Mouse (Mus musculus): ENCODE measurements around the gene Dnaic1. TPM values are rescaled to one million over a fixed set of nuclear protein-coding genes. Genes with fewer than 3 reads are reported as not detected.

Gene Dnaic1
- polyA plus RNA-seq, 1 experiment from 2014 or later, result 1.2 TPM

DNA sequence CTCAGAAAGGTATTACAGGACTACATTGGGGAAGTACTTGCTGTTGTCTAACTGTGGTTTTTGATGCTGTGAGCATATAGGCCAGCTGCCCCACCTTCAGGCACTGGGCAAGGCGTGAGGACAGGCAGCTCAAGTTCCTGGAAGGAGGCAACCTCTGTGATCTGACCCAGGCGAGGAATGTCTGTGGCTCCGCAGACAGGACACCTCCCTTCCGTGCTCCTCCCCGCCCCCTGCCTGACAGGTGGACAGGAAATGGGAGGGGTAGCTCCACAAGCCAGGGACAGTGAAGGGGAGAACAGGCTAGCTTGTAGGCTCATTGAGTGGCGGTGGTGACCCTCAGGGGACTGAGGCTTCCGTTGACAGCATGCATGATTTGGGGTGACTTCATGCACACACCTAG lies 95.0 kb downstream of the Dnaic1 start:
- Histone ChIP-seq H3K4me1 (replicated peaks; ENCODE audit: control insufficient read depth, insufficient read depth, low read length) (peaks cover 23% of the 10 kb centered on the region), H3K9ac (replicated peaks; ENCODE audit: low read depth, low read length) (no peak overlapping the region), H3K27me3 (replicated peaks; ENCODE audit: control insufficient read depth, insufficient read depth, low read length) (no peaks in the 10 kb centered on the region), H3K27ac (ENCODE audit: low read length) (no peak overlapping the region), H3K4me2 (ENCODE audit: low read length) (no peak overlapping the region), H3K4me3 (replicated peaks; ENCODE audit: low read length) (no peak overlapping the region), H3K36me3 (ENCODE audit: control insufficient read depth, insufficient read depth) (no peaks in the 10 kb centered on the region), H3K9me3 (ENCODE audit: control insufficient read depth, low read length) (no peaks in the 10 kb centered on the region)
- WGBS, result 74% methylated on average over 7 of the region's 7 CpGs
- ATAC-seq, result no peak

DNA sequence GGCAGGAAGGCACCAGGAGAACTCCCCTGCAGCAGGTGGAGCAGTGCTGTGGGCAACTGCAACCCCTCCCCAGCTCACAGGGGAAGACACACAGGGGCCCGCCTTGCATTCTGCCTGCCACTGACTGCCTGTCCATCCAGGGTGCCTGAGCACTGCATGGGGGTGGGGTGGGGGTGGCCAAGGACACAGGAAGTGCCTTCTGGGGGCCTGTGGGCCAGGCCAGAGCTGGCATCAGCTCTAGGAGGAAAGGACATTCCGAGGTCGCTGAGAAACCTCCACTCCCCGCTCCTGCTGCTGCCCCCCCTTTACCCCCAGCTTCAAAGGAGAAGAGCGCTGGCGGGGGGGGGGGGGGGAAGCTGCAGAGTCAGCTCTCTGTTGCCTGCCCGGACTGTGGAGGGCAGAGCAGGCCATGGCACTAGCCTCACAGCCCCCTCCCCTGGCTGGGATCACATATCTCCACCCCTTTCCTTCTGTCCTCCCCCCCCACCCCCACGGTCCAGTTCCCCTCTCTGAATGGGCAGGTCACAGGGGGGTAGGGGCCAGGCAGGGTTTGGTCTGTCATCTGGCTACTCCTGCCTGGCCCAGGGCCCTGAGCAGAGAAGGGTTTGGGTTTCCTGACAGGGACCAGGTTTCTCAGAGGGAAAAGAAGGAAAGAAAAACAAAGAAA lies 95.6 kb downstream of the Dnaic1 start:
- no peak overlapping the region for H3K4me2 ChIP-seq (ENCODE audit: low read length)
- whole genome bisulfite sequencing, result 4% methylated on average over 6 of the region's 8 CpGs
- no peaks in the 10 kb centered on the region for H3K27me3 ChIP-seq (replicated peaks; ENCODE audit: control insufficient read depth, insufficient read depth, low read length)
- H3K9ac ChIP-seq (replicated peaks; ENCODE audit: low read depth, low read length), result 0 out of 2 replicates have a peak overlapping the region, but pooled peaks have one; percentile 18
- H3K36me3 ChIP-seq (ENCODE audit: control insufficient read depth, insufficient read depth), result no peaks in the 10 kb centered on the region
- ATAC-seq, result no peak
- no peak overlapping the region for H3K27ac ChIP-seq (ENCODE audit: low read length)
- no peaks in the 10 kb centered on the region for H3K9me3 ChIP-seq (ENCODE audit: control insufficient read depth, low read length)
- peaks cover 23% of the 10 kb centered on the region for H3K4me1 ChIP-seq (replicated peaks; ENCODE audit: control insufficient read depth, insufficient read depth, low read length)
- H3K4me3 ChIP-seq (replicated peaks; ENCODE audit: low read length), result no peak overlapping the region

DNA sequence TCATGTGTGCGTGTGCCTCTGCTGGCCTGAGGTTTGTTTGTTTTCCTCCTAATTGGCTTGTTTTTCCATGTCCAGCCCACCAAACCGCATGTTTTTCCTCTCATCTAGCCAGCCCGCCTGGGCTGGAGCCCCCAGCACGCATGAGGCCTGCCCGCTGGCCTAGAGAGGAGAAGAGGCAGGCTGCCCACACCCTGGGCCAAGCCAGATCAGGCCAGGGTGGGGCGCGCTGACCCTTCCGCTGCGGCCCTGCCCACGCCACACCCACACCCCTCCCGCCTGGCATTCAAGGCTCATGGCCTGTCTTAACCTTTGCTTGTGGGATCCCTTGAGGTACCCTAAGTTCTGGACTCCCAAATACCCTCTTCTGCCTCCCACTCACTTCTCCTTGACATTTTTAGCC lies 97.1 kb downstream of the Dnaic1 start:
- no peaks in the 10 kb centered on the region for H3K27me3 ChIP-seq (replicated peaks; ENCODE audit: control insufficient read depth, insufficient read depth, low read length)
- H3K9me3 ChIP-seq (ENCODE audit: control insufficient read depth, low read length), result no peaks in the 10 kb centered on the region
- no peaks in the 10 kb centered on the region for H3K36me3 ChIP-seq (ENCODE audit: control insufficient read depth, insufficient read depth)
- no peak overlapping the region for H3K4me3 ChIP-seq (replicated peaks; ENCODE audit: low read length)
- no peak overlapping the region for H3K4me2 ChIP-seq (ENCODE audit: low read length)
- no peak overlapping the region for H3K9ac ChIP-seq (replicated peaks; ENCODE audit: low read depth, low read length)
- no peak overlapping the region for H3K27ac ChIP-seq (ENCODE audit: low read length)
- no peak for ATAC-seq
- H3K4me1 ChIP-seq (replicated peaks; ENCODE audit: control insufficient read depth, insufficient read depth, low read length), result peaks cover 15% of the 10 kb centered on the region
- 85% methylated on average over 10 of the region's 11 CpGs for WGBS

DNA sequence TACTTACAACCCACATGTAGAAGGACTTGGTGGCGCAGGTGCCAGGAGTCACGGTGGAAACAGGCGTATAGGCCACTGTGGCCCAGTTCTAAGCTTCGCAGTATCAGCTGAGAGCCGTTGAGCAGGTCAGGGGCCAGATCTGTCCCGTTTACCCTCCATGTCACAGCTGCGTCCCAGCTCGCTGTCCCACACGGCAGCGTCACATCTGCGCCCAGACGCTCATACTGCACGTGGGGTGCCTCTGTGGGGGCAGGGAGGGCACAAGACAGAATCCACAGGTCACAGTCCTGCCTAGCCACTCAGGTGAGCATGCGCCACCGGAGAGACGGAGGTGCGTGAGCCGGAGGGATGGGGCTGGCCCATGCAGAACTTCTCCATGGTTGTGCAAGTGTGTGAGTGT lies 101.3 kb downstream of the Dnaic1 start:
- WGBS, result 75% methylated on average over 18 of the region's 18 CpGs
- no peak for ATAC-seq
- Histone ChIP-seq H3K9ac (replicated peaks; ENCODE audit: low read depth, low read length) (no peak overlapping the region), H3K27ac (ENCODE audit: low read length) (no peak overlapping the region), H3K36me3 (ENCODE audit: control insufficient read depth, insufficient read depth) (no peaks in the 10 kb centered on the region), H3K4me2 (ENCODE audit: low read length) (no peak overlapping the region), H3K4me3 (replicated peaks; ENCODE audit: low read length) (no peak overlapping the region), H3K27me3 (replicated peaks; ENCODE audit: control insufficient read depth, insufficient read depth, low read length) (no peaks in the 10 kb centered on the region), H3K9me3 (ENCODE audit: control insufficient read depth, low read length) (no peaks in the 10 kb centered on the region), H3K4me1 (replicated peaks; ENCODE audit: control insufficient read depth, insufficient read depth, low read length) (peaks cover 26% of the 10 kb centered on the region)

DNA sequence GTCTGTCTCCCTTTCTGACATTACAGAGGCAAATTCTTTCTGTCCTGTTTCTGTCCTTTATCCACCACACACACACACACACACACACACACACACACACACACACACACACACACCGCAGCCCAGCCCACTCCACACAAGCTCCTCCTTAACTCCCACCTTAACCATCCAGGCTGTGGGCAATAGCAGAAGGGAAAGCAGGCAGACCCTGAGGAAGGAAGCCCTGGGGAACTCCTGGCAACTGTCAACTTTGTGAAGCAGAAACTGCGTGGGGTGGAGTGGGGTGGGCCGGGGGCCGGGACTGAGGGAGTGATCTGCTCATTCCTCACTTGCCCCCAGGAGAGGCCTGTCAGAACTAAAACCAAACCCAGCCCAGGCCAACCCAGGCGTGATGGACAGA lies 101.9 kb downstream of the Dnaic1 start:
- Histone ChIP-seq H3K27ac (ENCODE audit: low read length) (0 out of 2 replicates have a peak overlapping the region, but pooled peaks have one; percentile 17), H3K27me3 (replicated peaks; ENCODE audit: control insufficient read depth, insufficient read depth, low read length) (no peaks in the 10 kb centered on the region), H3K4me2 (ENCODE audit: low read length) (peak overlapping the region; percentile 8; the same call in 1 of the 2 replicates), H3K9me3 (ENCODE audit: control insufficient read depth, low read length) (no peaks in the 10 kb centered on the region), H3K36me3 (ENCODE audit: control insufficient read depth, insufficient read depth) (no peaks in the 10 kb centered on the region), H3K4me3 (replicated peaks; ENCODE audit: low read length) (no peak overlapping the region), H3K4me1 (replicated peaks; ENCODE audit: control insufficient read depth, insufficient read depth, low read length) (peaks cover 33% of the 10 kb centered on the region), H3K9ac (replicated peaks; ENCODE audit: low read depth, low read length) (no peak overlapping the region)
- ATAC-seq, result peak; percentile 5; the same call in 1 of the 2 replicates
- 12% methylated on average over 4 of the region's 5 CpGs for WGBS

DNA sequence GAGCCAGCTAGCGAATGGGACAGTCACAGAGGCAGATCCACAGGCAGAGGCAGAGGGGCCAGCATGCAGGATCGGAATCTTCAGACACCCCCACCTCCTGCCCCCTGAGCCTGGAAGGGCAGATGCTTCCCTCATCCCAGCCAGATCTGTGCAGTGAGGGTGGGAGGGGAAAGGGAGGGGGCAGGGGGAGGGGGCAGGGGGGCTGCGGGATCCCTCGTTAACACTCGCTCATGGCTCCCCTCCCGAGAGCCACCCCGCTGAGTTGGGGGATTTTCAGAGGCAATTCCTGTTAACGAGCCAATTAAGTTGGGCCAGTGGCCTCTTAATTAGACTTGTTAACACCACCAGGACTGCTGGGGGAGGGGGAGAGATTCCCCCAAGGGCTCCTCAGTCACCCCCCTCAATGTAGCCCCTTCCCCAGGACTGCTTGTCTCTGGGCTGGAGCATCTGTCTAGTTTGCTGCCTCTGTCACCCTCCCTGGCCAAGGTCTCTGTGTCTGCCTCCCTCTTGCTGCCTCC lies 102.4 kb downstream of the Dnaic1 start:
- 0 out of 2 replicates have a peak overlapping the region, but pooled peaks have one; percentile 17 for H3K27ac ChIP-seq (ENCODE audit: low read length)
- H3K9me3 ChIP-seq (ENCODE audit: control insufficient read depth, low read length), result no peaks in the 10 kb centered on the region
- peaks cover 38% of the 10 kb centered on the region for H3K4me1 ChIP-seq (replicated peaks; ENCODE audit: control insufficient read depth, insufficient read depth, low read length)
- H3K9ac ChIP-seq (replicated peaks; ENCODE audit: low read depth, low read length), result 0 out of 2 replicates have a peak overlapping the region, but pooled peaks have one; percentile 18
- 2% methylated on average over 8 of the region's 8 CpGs for WGBS
- H3K36me3 ChIP-seq (ENCODE audit: control insufficient read depth, insufficient read depth), result no peaks in the 10 kb centered on the region
- ATAC-seq, result peak; percentile 70
- no peak overlapping the region for H3K4me3 ChIP-seq (replicated peaks; ENCODE audit: low read length)
- H3K27me3 ChIP-seq (replicated peaks; ENCODE audit: control insufficient read depth, insufficient read depth, low read length), result no peaks in the 10 kb centered on the region
- H3K4me2 ChIP-seq (ENCODE audit: low read length), result peak overlapping the region; percentile 8; the same call in 1 of the 2 replicates

DNA sequence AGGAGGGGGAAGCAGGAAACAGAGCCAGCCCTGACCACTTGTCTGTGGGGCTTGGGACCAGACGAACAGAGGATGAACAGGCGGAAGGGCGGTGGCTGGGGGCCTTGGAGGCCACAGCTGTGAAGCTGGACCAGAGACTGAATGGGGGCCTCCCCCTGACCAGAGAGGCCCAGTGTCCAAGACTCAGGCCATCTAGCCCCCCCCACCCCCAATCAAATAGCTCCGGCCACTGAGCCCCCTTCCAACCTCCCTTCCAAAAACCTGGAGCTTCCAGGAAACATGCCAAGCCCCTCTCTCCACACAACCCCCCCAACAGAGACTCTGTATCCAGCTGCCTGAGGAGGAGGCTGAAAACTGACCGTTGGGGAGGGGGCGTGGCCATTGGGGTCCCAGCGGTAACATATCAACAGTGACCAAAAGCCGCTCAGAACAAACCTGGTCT lies 103.0 kb downstream of the Dnaic1 start:
- Histone ChIP-seq H3K9me3 (ENCODE audit: control insufficient read depth, low read length) (no peaks in the 10 kb centered on the region), H3K4me3 (replicated peaks; ENCODE audit: low read length) (no peak overlapping the region), H3K9ac (replicated peaks; ENCODE audit: low read depth, low read length) (no peak overlapping the region), H3K27me3 (replicated peaks; ENCODE audit: control insufficient read depth, insufficient read depth, low read length) (no peaks in the 10 kb centered on the region), H3K27ac (ENCODE audit: low read length) (no peak overlapping the region), H3K4me1 (replicated peaks; ENCODE audit: control insufficient read depth, insufficient read depth, low read length) (peaks cover 43% of the 10 kb centered on the region), H3K36me3 (ENCODE audit: control insufficient read depth, insufficient read depth) (no peaks in the 10 kb centered on the region), H3K4me2 (ENCODE audit: low read length) (no peak overlapping the region)
- 12% methylated on average over 8 of the region's 8 CpGs for WGBS
- ATAC-seq, result no peak

DNA sequence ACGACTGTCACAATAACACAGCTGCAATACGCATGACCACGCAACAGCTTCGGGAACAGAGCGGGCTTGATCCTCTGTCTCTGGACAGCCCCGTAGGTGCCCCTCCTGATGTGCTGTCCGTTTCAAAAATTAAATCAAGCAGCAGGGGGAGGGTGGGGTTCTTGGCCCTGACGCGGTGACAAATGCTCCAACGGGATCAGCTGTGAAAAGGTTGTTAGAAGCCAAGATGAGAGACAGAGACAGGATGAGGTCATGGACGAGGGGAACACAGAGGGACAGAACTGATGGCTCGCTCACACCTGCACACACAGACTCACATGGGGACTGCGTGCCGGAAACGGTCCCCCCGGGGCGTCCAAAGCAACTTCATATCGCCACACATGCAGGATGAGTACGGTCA lies 103.6 kb downstream of the Dnaic1 start:
- Histone ChIP-seq H3K27me3 (replicated peaks; ENCODE audit: control insufficient read depth, insufficient read depth, low read length) (no peaks in the 10 kb centered on the region), H3K9me3 (ENCODE audit: control insufficient read depth, low read length) (no peaks in the 10 kb centered on the region), H3K4me3 (replicated peaks; ENCODE audit: low read length) (no peak overlapping the region), H3K9ac (replicated peaks; ENCODE audit: low read depth, low read length) (no peak overlapping the region), H3K4me1 (replicated peaks; ENCODE audit: control insufficient read depth, insufficient read depth, low read length) (peaks cover 50% of the 10 kb centered on the region), H3K36me3 (ENCODE audit: control insufficient read depth, insufficient read depth) (no peaks in the 10 kb centered on the region), H3K27ac (ENCODE audit: low read length) (no peak overlapping the region), H3K4me2 (ENCODE audit: low read length) (no peak overlapping the region)
- no peak for ATAC-seq
- 31% methylated on average over 19 of the region's 19 CpGs for WGBS

DNA sequence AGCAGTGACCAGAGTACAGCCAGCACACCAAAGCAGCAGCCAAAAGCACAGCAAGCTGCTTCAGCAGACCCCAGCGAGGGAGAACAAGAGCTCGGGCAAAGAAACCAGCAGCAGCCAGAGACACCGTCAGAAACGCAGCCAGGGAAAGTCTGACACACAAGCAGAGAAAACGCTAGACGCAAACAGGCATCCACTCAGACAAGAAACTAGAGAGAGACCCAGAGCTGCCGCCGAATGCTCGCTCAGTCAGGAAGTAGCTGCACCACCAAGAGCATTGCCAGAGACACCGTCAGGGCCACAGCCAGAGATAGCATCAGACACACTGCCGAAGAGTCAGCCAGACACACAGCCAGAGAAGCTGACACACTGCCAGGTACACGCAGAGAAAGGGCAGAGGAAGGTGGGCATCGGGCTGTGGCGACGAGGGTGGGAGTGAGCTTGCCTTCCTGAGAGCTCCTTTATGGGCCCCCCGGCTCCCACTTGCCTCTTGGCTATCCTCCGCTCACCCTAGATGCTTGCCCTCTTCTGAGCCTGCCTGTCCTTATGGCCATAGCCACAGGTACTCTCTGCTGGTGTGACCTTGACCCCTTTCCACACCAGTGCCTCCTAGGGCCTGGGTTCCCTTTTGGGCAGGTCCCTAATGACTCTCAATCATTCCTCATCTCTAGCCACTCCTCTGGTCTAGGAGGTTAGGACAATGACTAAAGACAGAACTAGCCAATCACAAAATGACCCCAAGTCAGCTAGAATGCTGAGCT lies 106.9 kb downstream of the Dnaic1 start:
- no peaks in the 10 kb centered on the region for H3K9me3 ChIP-seq (ENCODE audit: control insufficient read depth, low read length)
- no peaks in the 10 kb centered on the region for H3K27me3 ChIP-seq (replicated peaks; ENCODE audit: control insufficient read depth, insufficient read depth, low read length)
- ATAC-seq, result no peak
- H3K4me2 ChIP-seq (ENCODE audit: low read length), result peak overlapping the region; percentile 8; the same call in 1 of the 2 replicates
- peak overlapping the region; percentile 4; the same call in 1 of the 2 replicates for H3K9ac ChIP-seq (replicated peaks; ENCODE audit: low read depth, low read length)
- WGBS, result 34% methylated on average over 13 of the region's 17 CpGs
- no peak overlapping the region for H3K4me3 ChIP-seq (replicated peaks; ENCODE audit: low read length)
- no peaks in the 10 kb centered on the region for H3K36me3 ChIP-seq (ENCODE audit: control insufficient read depth, insufficient read depth)
- peaks cover 75% of the 10 kb centered on the region for H3K4me1 ChIP-seq (replicated peaks; ENCODE audit: control insufficient read depth, insufficient read depth, low read length)
- H3K27ac ChIP-seq (ENCODE audit: low read length), result peak overlapping the region; percentile 33; the same call in 1 of the 2 replicates
